Mouse (Mus musculus) large intestine, adult 2 months (tissue): ENCODE results near the gene Bdh2. TPM values are rescaled to one million over a fixed set of nuclear protein-coding genes. Genes with fewer than 3 reads are reported as not detected.

Experiments used
- DNase-seq: peaks from one replicate; pipeline ENCODE4 v3.0.0-alpha.2; 2012; ENCODE audit warnings: low read depth, low spot score
- WGBS: fragments of 180-500 bp; shearing (Covaris S2); methylation state at CpG from one replicate; pipeline ENCODE4 v1.1.7; 2018; 5-methylcytosine and 5-hydroxymethylcytosine counted together
- polyA plus RNA-seq: library from polyadenylated mRNA; depleted of rRNA; stranded (reverse); fragments of >200 nt; gene quantifications from 2 replicates; pipeline ENCODE4 v1.2.3, GENCODE M21; 2012

Bdh2 gene
- polyA plus RNA-seq, 1 experiment = 0.90 TPM

- WGBS = 94% methylated on average over 7 of the region's 7 CpGs
- peak; percentile 37 for DNase-seq
Observed at GRCm38 (mm10) chr3:135290249-135290894, 9.4 kb downstream of the Bdh2 start.

- DNase-seq = no peak
- WGBS = 59% methylated on average over 7 of the region's 7 CpGs
Observed at GRCm38 (mm10) chr3:135293703-135294102, 12.7 kb downstream of the Bdh2 start.

- DNase-seq = no peak
- 94% methylated on average over 1 of the region's 1 CpGs for WGBS
Observed at GRCm38 (mm10) chr3:135295559-135295958, 14.5 kb downstream of the Bdh2 start.

GRCm38 (mm10) chr3:135298560-135298959 is 17.5 kb downstream of the Bdh2 start:
- 13% methylated on average over 3 of the region's 3 CpGs for WGBS
- peak; percentile 22 for DNase-seq

GRCm38 (mm10) chr3:135300081-135300480 is 19.1 kb downstream of the Bdh2 start:
- WGBS = 44% methylated on average over 6 of the region's 6 CpGs
- no peak for DNase-seq

- WGBS = 76% methylated on average over 6 of the region's 6 CpGs
- DNase-seq = no peak
Observed at GRCm38 (mm10) chr3:135304060-135304459, 23.0 kb downstream of the Bdh2 start.

- DNase-seq = no peak
- WGBS = 53% methylated on average over 9 of the region's 9 CpGs
Observed at GRCm38 (mm10) chr3:135304566-135304965, 23.5 kb downstream of the Bdh2 start.

- DNase-seq = peak; percentile 13
- 6% methylated on average over 25 of the region's 28 CpGs for WGBS
Observed at GRCm38 (mm10) chr3:135307411-135308259, 26.6 kb downstream of the Bdh2 start, which contains the start of gene Slc9b2. Slc9b2 (plus strand) TSS chr3:135307700.

GRCm38 (mm10) chr3:135312916-135313491 is 32.0 kb downstream of the Bdh2 start:
- WGBS = 45% methylated on average over 2 of the region's 2 CpGs
- DNase-seq = no peak

GRCm38 (mm10) chr3:135313727-135314126 is 32.7 kb downstream of the Bdh2 start:
- DNase-seq = no peak
- 81% methylated on average over 2 of the region's 2 CpGs for WGBS

- 62% methylated on average over 2 of the region's 2 CpGs for WGBS
- DNase-seq = no peak
Observed at GRCm38 (mm10) chr3:135314811-135315210, 33.8 kb downstream of the Bdh2 start.

GRCm38 (mm10) chr3:135315720-135316425 is 34.9 kb downstream of the Bdh2 start:
- WGBS = 82% methylated on average over 9 of the region's 9 CpGs
- no peak for DNase-seq

- 82% methylated on average over 11 of the region's 11 CpGs for WGBS
- DNase-seq = no peak
Observed at GRCm38 (mm10) chr3:135318331-135318730, 37.3 kb downstream of the Bdh2 start.

- 59% methylated on average over 6 of the region's 6 CpGs for WGBS
- DNase-seq = no peak
Observed at GRCm38 (mm10) chr3:135324354-135324753, 43.3 kb downstream of the Bdh2 start.

- DNase-seq = no peak
- WGBS = 53% methylated on average over 6 of the region's 6 CpGs
Observed at GRCm38 (mm10) chr3:135327176-135327575, 46.2 kb downstream of the Bdh2 start.

- WGBS = 54% methylated on average over 2 of the region's 2 CpGs
- DNase-seq = no peak
Observed at GRCm38 (mm10) chr3:135327601-135328000, 46.6 kb downstream of the Bdh2 start.

GRCm38 (mm10) chr3:135328560-135328959 is 47.5 kb downstream of the Bdh2 start:
- WGBS = 57% methylated on average over 3 of the region's 3 CpGs
- peak; percentile 16 for DNase-seq

GRCm38 (mm10) chr3:135332691-135333090 is 51.7 kb downstream of the Bdh2 start:
- no peak for DNase-seq

GRCm38 (mm10) chr3:135333763-135334162 is 52.7 kb downstream of the Bdh2 start:
- 54% methylated on average over 4 of the region's 4 CpGs for WGBS
- no peak for DNase-seq

- no peak for DNase-seq
- 72% methylated on average over 14 of the region's 14 CpGs for WGBS
Observed at GRCm38 (mm10) chr3:135347739-135348264, 66.8 kb downstream of the Bdh2 start, which contains the start of gene Slc9b1. Slc9b1 (plus strand) TSS chr3:135348029.
